Mouse (Mus musculus) B cell, adult 67 days (primary cell): ENCODE results near the gene Tmem127. TPM values are rescaled to one million over a fixed set of nuclear protein-coding genes. Genes with fewer than 3 reads are reported as not detected.

Experiments
- total RNA-seq, 2 experiments: library from RNA; stranded (reverse); gene quantifications; 4 replicates each; pipeline ENCODE4 v1.2.4; 2023

Tmem127 gene
- 10 to 100 TPM; 47.7 to 52.5 TPM for total RNA-seq

GRCm38 (mm10) chr2:127247592-127248333, at the start of gene Tmem127, which contains the start of gene Ciao1:
Gene Tmem127 (plus strand): TSS chr2:127247908.
Gene Ciao1 (minus strand): TSS chr2:127247816.

GRCm38 (mm10) chr2:127207547-127208451, 39.9 kb upstream of the Tmem127 start, which contains the start of the genes 1810024B03Rik and Snrnp200:
Gene 1810024B03Rik (minus strand): TSS chr2:127208280.
Gene Snrnp200 (plus strand): TSS chr2:127208386.

GRCm38 (mm10) chr2:127269491-127270299, 22.0 kb downstream of the Tmem127 start, which contains the start of gene Stard7:
Gene Stard7 (plus strand): TSS chr2:127270218.

Other genes with a start within 250 kb of the Tmem127 start
- 10 to 100 TPM; 24.1 to 30.2 TPM for gene Ap4e1, start 239.2 kb upstream of the Tmem127 start, total RNA-seq
- 10 to 100 TPM; 13.6 to 17.7 TPM for gene Blvra, start 177.2 kb upstream of the Tmem127 start, total RNA-seq
- gene Ncaph, start 114.0 kb upstream of the Tmem127 start, total RNA-seq = 1 to 10 TPM; 7.0 to 8.8 TPM
- gene Itpripl1, start 104.5 kb upstream of the Tmem127 start, total RNA-seq = 10 to 100 TPM; 17.2 to 18.1 TPM
- gene 1810024B03Rik, start 39.6 kb upstream of the Tmem127 start, total RNA-seq = 1 to 10 TPM; 2.6 to 5.0 TPM
- 100 to 1,000 TPM; 169 to 187 TPM for gene Snrnp200, start 39.5 kb upstream of the Tmem127 start, total RNA-seq
- 10 to 100 TPM; 35.7 to 38.7 TPM for gene Ciao1, start 92 bp upstream of the Tmem127 start, total RNA-seq
- 100 to 1,000 TPM in 1 of 2 experiments, 10 to 100 TPM in 1; 99.1 to 102 TPM for gene Stard7, start 22.3 kb downstream of the Tmem127 start, total RNA-seq
- gene Dusp2, start 88.3 kb downstream of the Tmem127 start, total RNA-seq = 100 to 1,000 TPM; 749 to 751 TPM
- gene Astl, start 90.7 kb downstream of the Tmem127 start, total RNA-seq = under 1 TPM; 0.38 to 0.83 TPM
- not detected for gene Adra2b, start 115.3 kb downstream of the Tmem127 start, total RNA-seq
- 1 to 10 TPM in 1 of 2 experiments, not detected in 1; 1.1 TPM for gene Gpat2, start 177.3 kb downstream of the Tmem127 start, total RNA-seq
- gene Fahd2a, start 196.7 kb downstream of the Tmem127 start, total RNA-seq = 10 to 100 TPM in 1 of 2 experiments, 1 to 10 TPM in 1; 8.3 to 20.3 TPM